Mouse (Mus musculus) ES-E14 (cell line): ENCODE measurements around the gene Uvrag. TPM values are rescaled to one million over a fixed set of nuclear protein-coding genes. Genes with fewer than 3 reads are reported as not detected.
"Not testable (repeated sequence)": the region's sequence is repeated elsewhere in the genome, so short reads cannot be mapped to it uniquely, and the experiment has no call there.

Experiments used
- DNase-seq: peaks from one replicate; pipeline ENCODE4 v3.0.0-alpha.2; 2013; ENCODE audit warnings: low read depth, low spot score
- H3K27ac ChIP-seq: 2 replicates; pipeline ENCODE4 v1.5.1; 2012; ENCODE audit warnings: low read depth, mild to moderate bottlenecking, low read length, moderate library complexity, mixed read lengths; ENCODE audit not compliant: poor library complexity, insufficient read depth, severe bottlenecking
- H3K36me3 ChIP-seq: 2 replicates; pipeline ENCODE4 v1.6.1; 2012; ENCODE audit warnings: mild to moderate bottlenecking, low read length, moderate library complexity, mixed read lengths; ENCODE audit not compliant: control insufficient read depth, poor library complexity, insufficient read depth, severe bottlenecking
- H3K4me1 ChIP-seq, 2 experiments: fragments of 150-350 bp in 1 of 2; sonication (generic) in 1 of 2; 2 replicates each; pipeline ENCODE4 v1.6.1; 2012; ENCODE audit warnings: low read length in 2 of 2, mild to moderate bottlenecking in 1 of 2, mixed read lengths in 1 of 2; ENCODE audit not compliant: control insufficient read depth in 2 of 2, insufficient read depth in 2 of 2, poor library complexity in 1 of 2
- H3K4me3 ChIP-seq, 2 experiments: fragments of 150-350 bp in 1 of 2; sonication (generic) in 1 of 2; 2 replicates each; pipeline ENCODE4 v1.5.1; 2012; ENCODE audit warnings: low read length in 2 of 2, low read depth in 1 of 2, mild to moderate bottlenecking in 1 of 2, mixed read lengths in 1 of 2; ENCODE audit not compliant: insufficient read depth in 1 of 2, poor library complexity in 1 of 2, severe bottlenecking in 1 of 2
- H3K9ac ChIP-seq: 2 replicates; pipeline ENCODE4 v1.6.1; 2012; ENCODE audit warnings: low read depth, mild to moderate bottlenecking, low read length, mixed read lengths; ENCODE audit not compliant: poor library complexity, insufficient read depth, severe bottlenecking
- H3K9me3 ChIP-seq: fragments of 150-350 bp; sonication (generic); 2 replicates; pipeline ENCODE4 v1.6.1; 2012; ENCODE audit warnings: low read depth, mild to moderate bottlenecking, low read length; ENCODE audit not compliant: control insufficient read depth, insufficient read depth
- CHD2 ChIP-seq: IDR thresholded peaks from 2 replicates; pipeline ENCODE4 v1.6.1; 2014; ENCODE audit warnings: mild to moderate bottlenecking, low read depth, low read length, inconsistent platforms
- HCFC1 ChIP-seq: IDR thresholded peaks from 2 replicates; pipeline ENCODE4 v1.6.1; 2012; ENCODE audit warnings: low read length, inconsistent platforms, borderline replicate concordance; ENCODE audit not compliant: insufficient read depth
- MAFK ChIP-seq: IDR thresholded peaks from 2 replicates; pipeline ENCODE4 v1.6.1; 2014; ENCODE audit warnings: mild to moderate bottlenecking, low read depth, low read length, inconsistent platforms; ENCODE audit not compliant: insufficient read depth
- ZC3H11A ChIP-seq: IDR thresholded peaks from 2 replicates; pipeline ENCODE4 v1.6.1; 2012; ENCODE audit warnings: low read depth, mild to moderate bottlenecking, inconsistent platforms, low read length, borderline replicate concordance
- ZNF384 ChIP-seq: IDR thresholded peaks from 2 replicates; pipeline ENCODE4 v1.6.1; 2012; ENCODE audit warnings: low read depth, low read length, inconsistent platforms
- in situ Hi-C, 2 experiments: fragments of 600-800 bp; cut with MboI; formaldehyde crosslinking; loops; one replicate each; pipeline ENCODE4 v1.15.1; 2025; ENCODE audit warnings: low sequenced_read_pairs in 2 of 2, inconsistent platforms in 1 of 2; ENCODE audit not compliant: unreplicated experiment in 2 of 2
- total RNA-seq: library from RNA; depleted of rRNA; stranded (reverse); fragments of 300-350 nt; gene quantifications from 2 replicates; pipeline ENCODE4 v1.2.3, GENCODE M21; 2012

Uvrag gene
- total RNA-seq, 1 experiment = 14.6 TPM

- H3K4me1 ChIP-seq = no peaks in the 10 kb centered on the region; a peak in 1 of 4 replicates
- H3K9me3 ChIP-seq = no peaks in the 10 kb centered on the region
- no peak for DNase-seq
- no peak overlapping the region for H3K9ac ChIP-seq
- no peak overlapping the region for H3K4me3 ChIP-seq
- in situ Hi-C loops = no loop called here
- H3K36me3 ChIP-seq = no peaks in the 10 kb centered on the region
- H3K27ac ChIP-seq = no peak overlapping the region
- no peak for TF ChIP-seq HCFC1
- no peak for TF ChIP-seq MAFK
- TF ChIP-seq ZNF384 = no peak
- TF ChIP-seq CHD2 = no peak
- TF ChIP-seq ZC3H11A = no peak
Measured at GRCm38 (mm10) chr7:99067710-99068109, 73.2 kb downstream of the Uvrag start.

- H3K4me1 ChIP-seq = no peaks in the 10 kb centered on the region; a peak in 1 of 4 replicates
- no peak overlapping the region for H3K9ac ChIP-seq
- no peak for TF ChIP-seq MAFK
- no peak for TF ChIP-seq CHD2
- TF ChIP-seq ZC3H11A = no peak
- TF ChIP-seq ZNF384 = no peak
- TF ChIP-seq HCFC1 = no peak
- H3K27ac ChIP-seq = no peak overlapping the region
- no peak overlapping the region for H3K4me3 ChIP-seq
- no peaks in the 10 kb centered on the region for H3K9me3 ChIP-seq
- no peak for DNase-seq
- no peaks in the 10 kb centered on the region for H3K36me3 ChIP-seq
- in situ Hi-C loops = no loop called here
Measured at GRCm38 (mm10) chr7:99065920-99066319, 75.0 kb downstream of the Uvrag start.

GRCm38 (mm10) chr7:99065391-99065831 is 75.5 kb downstream of the Uvrag start:
- no peak for DNase-seq
- H3K9me3 ChIP-seq = no peaks in the 10 kb centered on the region
- in situ Hi-C loops = no loop called here
- TF ChIP-seq ZNF384 = no peak
- TF ChIP-seq ZC3H11A = no peak
- H3K4me1 ChIP-seq = no peaks in the 10 kb centered on the region; a peak in 1 of 4 replicates
- no peak overlapping the region for H3K4me3 ChIP-seq
- H3K27ac ChIP-seq = no peak overlapping the region
- H3K36me3 ChIP-seq = no peaks in the 10 kb centered on the region
- H3K9ac ChIP-seq = no peak overlapping the region

- no peak overlapping the region for H3K27ac ChIP-seq
- H3K4me3 ChIP-seq = no peak overlapping the region
- no peaks in the 10 kb centered on the region for H3K36me3 ChIP-seq
- in situ Hi-C loops = no loop called here
- H3K9me3 ChIP-seq = no peaks in the 10 kb centered on the region
- no peak for DNase-seq
- no peak for TF ChIP-seq ZC3H11A
- TF ChIP-seq ZNF384 = no peak
- TF ChIP-seq MAFK = no peak
- TF ChIP-seq HCFC1 = no peak
- H3K9ac ChIP-seq = no peak overlapping the region
- H3K4me1 ChIP-seq = no peaks in the 10 kb centered on the region; a peak in 1 of 4 replicates
Measured at GRCm38 (mm10) chr7:99064795-99065194, 76.1 kb downstream of the Uvrag start.

- H3K9ac ChIP-seq, H3K36me3 ChIP-seq, DNase-seq, H3K27ac ChIP-seq, H3K9me3 ChIP-seq, H3K4me3 ChIP-seq, H3K4me1 ChIP-seq, in situ Hi-C loops: not testable (repeated sequence)
Measured at GRCm38 (mm10) chr7:99062263-99062662, 78.7 kb downstream of the Uvrag start.
